Mouse (Mus musculus) lung, postnatal 0 days (tissue): ENCODE measurements around the gene Polr2m.
"Not testable (repeated sequence)": the region's sequence is repeated elsewhere in the genome, so short reads cannot be mapped to it uniquely, and the experiment has no call there.

Experiments used
- CTCF ChIP-seq: IDR thresholded peaks from 2 replicates; pipeline ENCODE4 v1.5.1; 2016; ENCODE audit warnings: antibody characterized with exemption, mild to moderate bottlenecking
- EP300 ChIP-seq: IDR thresholded peaks from 2 replicates; pipeline ENCODE4 v1.6.1; 2016; ENCODE audit warnings: antibody characterized with exemption, mild to moderate bottlenecking, control low read depth

GRCm38 (mm10) chr9:71483872-71484271 lies 1.9 kb downstream of the Polr2m start:
- not testable (repeated sequence) for TF ChIP-seq CTCF, EP300
